41 mouse cellular contexts compared by ENCODE assay signal in the genomic region with DNA sequence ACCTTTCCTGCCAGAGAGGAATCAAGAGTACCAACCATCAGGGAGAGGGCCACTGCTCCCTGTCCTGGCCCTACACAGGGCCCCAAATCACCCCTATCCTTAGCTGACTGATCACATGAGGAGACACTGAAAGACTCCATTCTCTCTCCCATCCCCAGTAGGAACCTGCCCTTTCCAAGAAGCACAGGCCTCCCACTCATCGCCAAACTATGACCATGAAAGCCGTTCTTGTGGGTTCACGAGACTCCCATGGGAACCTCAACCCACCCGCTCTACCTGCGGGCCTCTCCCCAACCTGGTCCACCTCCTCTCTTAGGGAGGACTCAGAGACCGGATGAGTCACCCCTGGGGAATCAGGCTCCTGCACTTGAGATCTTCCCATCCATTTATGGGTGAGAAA. TPM values are rescaled to one million over a fixed set of nuclear protein-coding genes. Genes with fewer than 3 reads are reported as not detected.
"Had no signal": no experiment of that assay in that cellular context is flagged by ENCODE, and none has a peak within 500 bp of the region (broad histone marks: within the 10 kb centered on the region; RNA-seq: fewer than 3 reads in every experiment).

No protein-coding gene starts in this region.

- H3K4me3 ChIP-seq: heart, embryonic 13.5 days; heart, embryonic 15.5 days; hindbrain, embryonic 13.5 days; hindbrain, embryonic 15.5 days; kidney, embryonic 15.5 days; layer of hippocampus, adult 2 months; limb, embryonic 13.5 days; limb, embryonic 15.5 days; liver, embryonic 12.5 days had no signal

- H3K9ac ChIP-seq: heart, embryonic 13.5 days; heart, embryonic 15.5 days; hindbrain, embryonic 13.5 days; hindbrain, embryonic 15.5 days; kidney, embryonic 15.5 days; limb, embryonic 13.5 days; limb, embryonic 15.5 days; liver, embryonic 12.5 days; liver, embryonic 14.5 days had no signal

- H3K4me2 ChIP-seq: heart, embryonic 11.5 days; heart, embryonic 13.5 days; heart, embryonic 15.5 days; hindbrain, embryonic 13.5 days; hindbrain, embryonic 15.5 days; kidney, embryonic 15.5 days; limb, embryonic 13.5 days; limb, embryonic 15.5 days; liver, embryonic 12.5 days had no signal

- H3K27me3 ChIP-seq: heart, embryonic 15.5 days; hindbrain, embryonic 13.5 days; hindbrain, embryonic 15.5 days; kidney, embryonic 15.5 days; limb, embryonic 13.5 days; limb, embryonic 15.5 days; liver, embryonic 12.5 days had no signal

- H3K9me3 ChIP-seq: heart, embryonic 13.5 days; heart, embryonic 15.5 days; hindbrain, embryonic 13.5 days; hindbrain, embryonic 15.5 days; kidney, embryonic 15.5 days; limb, embryonic 13.5 days; limb, embryonic 15.5 days; liver, embryonic 12.5 days had no signal

- DNase-seq: gastrocnemius, postnatal 14 days; gastrocnemius, postnatal 36 days; heart, adult 18-20 months; heart, postnatal 14 days; heart, postnatal 36 days; kidney, adult 11 months; kidney, adult 2 months; kidney, adult 9 months; kidney, postnatal 25 days; kidney, postnatal 4 days; left cerebral cortex, postnatal 4 days had no signal

- ATAC-seq: hindbrain, postnatal 0 days; intestine, embryonic 16.5 days; liver, embryonic 12.5 days had no signal

- H3K27ac ChIP-seq: heart, embryonic 13.5 days; heart, embryonic 15.5 days; hindbrain, embryonic 13.5 days; hindbrain, embryonic 15.5 days; hindbrain, postnatal 0 days; kidney, embryonic 15.5 days; kidney, postnatal 0 days; layer of hippocampus, adult 2 months; limb, embryonic 13.5 days; limb, embryonic 15.5 days; liver, embryonic 12.5 days; liver, embryonic 14.5 days had no signal

- H3K4me1 ChIP-seq: heart, embryonic 13.5 days; heart, embryonic 15.5 days; hindbrain, embryonic 13.5 days; hindbrain, embryonic 15.5 days; kidney, embryonic 15.5 days; liver, embryonic 12.5 days had no signal

- H3K36me3 ChIP-seq: heart, embryonic 13.5 days; heart, embryonic 15.5 days; hindbrain, embryonic 13.5 days; hindbrain, embryonic 15.5 days; kidney, embryonic 15.5 days; limb, embryonic 13.5 days; limb, embryonic 15.5 days; liver, embryonic 12.5 days had no signal

RNA-seq across cellular contexts. Expression of gene Krt17, which starts 5.3 kb away (rescaled TPM):
- total RNA-seq: gastrocnemius, adult 8-10 months; gastrocnemius, postnatal 14 days; heart, postnatal 36 days; hematopoietic stem cell, adult 5-6 weeks; layer of hippocampus, adult 2 months; layer of hippocampus, postnatal 10 days; layer of hippocampus, postnatal 25 days; left cerebral cortex, postnatal 10 days; left cerebral cortex, postnatal 4 days; liver, adult 2 months had no signal
- polyA plus RNA-seq: liver, adult 2 months had no signal

RNA-seq across cellular contexts. Expression of gene Krt16, which starts 6.8 kb away (rescaled TPM):
- total RNA-seq: gastrocnemius, adult 18-20 months; gastrocnemius, adult 8-10 months; gastrocnemius, postnatal 14 days; gastrocnemius, postnatal 36 days; heart, adult 18-20 months; heart, postnatal 14 days; heart, postnatal 36 days; hematopoietic stem cell, adult 5-6 weeks; hindbrain, postnatal 0 days; layer of hippocampus, adult 2 months; layer of hippocampus, postnatal 10 days; layer of hippocampus, postnatal 25 days; left cerebral cortex, adult 18-20 months; left cerebral cortex, adult 8-10 months; left cerebral cortex, postnatal 10 days; left cerebral cortex, postnatal 25 days; left cerebral cortex, postnatal 4 days; liver, adult 2 months had no signal
- polyA plus RNA-seq: gonadal fat pad, adult 2 months; heart, embryonic 11.5 days; heart, embryonic 13.5 days; heart, embryonic 15.5 days; heart, postnatal 0 days; hindbrain, embryonic 11.5 days; hindbrain, embryonic 13.5 days; hindbrain, embryonic 15.5 days; hindbrain, postnatal 0 days; intestine, embryonic 14.5 days; intestine, embryonic 16.5 days; kidney, adult 2 months; kidney, postnatal 0 days; limb, embryonic 11.5 days; liver, adult 2 months; liver, embryonic 12.5 days; liver, embryonic 14.5 days; liver, embryonic 16.5 days had no signal

RNA-seq across cellular contexts. Expression of gene Krt42, which starts 14.2 kb away (rescaled TPM):
- total RNA-seq: gastrocnemius, adult 18-20 months; gastrocnemius, adult 8-10 months; gastrocnemius, postnatal 14 days; gastrocnemius, postnatal 36 days; heart, adult 18-20 months; heart, postnatal 14 days; heart, postnatal 36 days; hematopoietic stem cell, adult 5-6 weeks; hindbrain, postnatal 0 days; layer of hippocampus, adult 2 months; layer of hippocampus, postnatal 10 days; layer of hippocampus, postnatal 25 days; left cerebral cortex, adult 8-10 months; left cerebral cortex, postnatal 10 days; left cerebral cortex, postnatal 25 days; left cerebral cortex, postnatal 4 days; liver, adult 2 months had no signal
- polyA plus RNA-seq: gonadal fat pad, adult 2 months; heart, embryonic 13.5 days; heart, embryonic 15.5 days; heart, postnatal 0 days; hindbrain, embryonic 11.5 days; hindbrain, embryonic 13.5 days; hindbrain, embryonic 15.5 days; hindbrain, postnatal 0 days; intestine, embryonic 14.5 days; intestine, embryonic 16.5 days; kidney, adult 2 months; kidney, embryonic 15.5 days; kidney, postnatal 0 days; limb, embryonic 13.5 days; liver, adult 2 months; liver, embryonic 12.5 days; liver, embryonic 14.5 days; liver, embryonic 16.5 days had no signal

RNA-seq across cellular contexts. Expression of gene Krt14, which starts 48.2 kb away (rescaled TPM):
- total RNA-seq: gastrocnemius, adult 18-20 months; gastrocnemius, adult 8-10 months; gastrocnemius, postnatal 14 days; gastrocnemius, postnatal 36 days; heart, adult 18-20 months; hematopoietic stem cell, adult 5-6 weeks; hindbrain, postnatal 0 days; layer of hippocampus, adult 2 months; layer of hippocampus, postnatal 25 days; left cerebral cortex, adult 18-20 months; left cerebral cortex, adult 8-10 months; left cerebral cortex, postnatal 10 days; left cerebral cortex, postnatal 25 days; liver, adult 2 months had no signal
- polyA plus RNA-seq: liver, adult 2 months had no signal
